Mouse (Mus musculus) inflammation-experienced regulatory T-cells, adult 6 months (primary cell): ENCODE measurements around the gene Disp1. TPM values are rescaled to one million over a fixed set of nuclear protein-coding genes. Genes with fewer than 3 reads are reported as not detected.
A peak's percentile ranks its signal among the peaks of the same experiment; 100 is the strongest.

ENCODE experiments used
- ATAC-seq: one replicate; pipeline ENCODE4 v1.8.0; 2017
- polyA plus RNA-seq, 3 experiments: library from polyadenylated mRNA; unstranded; fragments of 100-300 nt; shearing (Covaris generic); gene quantifications; one replicate each; pipeline ENCODE4 v1.2.1; 2017

Gene Disp1
- polyA plus RNA-seq, 3 experiments from 2014 or later = 4.2 to 6.9 (median 4.8) TPM

GRCm38 (mm10) chr1:183194763-183195162 lies 26.6 kb downstream of the Disp1 start:
- no peak for ATAC-seq

- ATAC-seq = no peak
Measured at GRCm38 (mm10) chr1:183194151-183194550, 27.2 kb downstream of the Disp1 start.

GRCm38 (mm10) chr1:183191398-183191797 lies 29.9 kb downstream of the Disp1 start:
- ATAC-seq = no peak

GRCm38 (mm10) chr1:183190456-183190855 lies 30.9 kb downstream of the Disp1 start:
- ATAC-seq = no peak

- ATAC-seq = no peak
Measured at GRCm38 (mm10) chr1:183189014-183189662, 32.2 kb downstream of the Disp1 start.

GRCm38 (mm10) chr1:183188115-183189013 lies 33.0 kb downstream of the Disp1 start:
- no peak for ATAC-seq

GRCm38 (mm10) chr1:183185560-183185959 lies 35.8 kb downstream of the Disp1 start:
- no peak for ATAC-seq

- no peak for ATAC-seq
Measured at GRCm38 (mm10) chr1:183184681-183185080, 36.6 kb downstream of the Disp1 start.

GRCm38 (mm10) chr1:183183565-183183964 lies 37.8 kb downstream of the Disp1 start:
- ATAC-seq = no peak

GRCm38 (mm10) chr1:183182641-183183414 lies 38.5 kb downstream of the Disp1 start:
- no peak for ATAC-seq

- no peak for ATAC-seq
Measured at GRCm38 (mm10) chr1:183181030-183181395, 40.3 kb downstream of the Disp1 start.

GRCm38 (mm10) chr1:183180301-183181029 lies 40.9 kb downstream of the Disp1 start:
- ATAC-seq = peak; percentile 87

- no peak for ATAC-seq
Measured at GRCm38 (mm10) chr1:183179316-183179715, 42.0 kb downstream of the Disp1 start.

- no peak for ATAC-seq
Measured at GRCm38 (mm10) chr1:183175236-183175635, 46.1 kb downstream of the Disp1 start.

- ATAC-seq = no peak
Measured at GRCm38 (mm10) chr1:183171095-183171494, 50.2 kb downstream of the Disp1 start.

GRCm38 (mm10) chr1:183168465-183168864 lies 52.9 kb downstream of the Disp1 start:
- no peak for ATAC-seq

- peak; percentile 88 for ATAC-seq
Measured at GRCm38 (mm10) chr1:183167776-183168175, 53.5 kb downstream of the Disp1 start.

- ATAC-seq = no peak
Measured at GRCm38 (mm10) chr1:183166700-183167099, 54.6 kb downstream of the Disp1 start.

- no peak for ATAC-seq
Measured at GRCm38 (mm10) chr1:183164648-183165071, 56.7 kb downstream of the Disp1 start.

- no peak for ATAC-seq
Measured at GRCm38 (mm10) chr1:183164190-183164580, 57.1 kb downstream of the Disp1 start.

GRCm38 (mm10) chr1:183163512-183164189 lies 57.7 kb downstream of the Disp1 start:
- ATAC-seq = no peak

- ATAC-seq = no peak
Measured at GRCm38 (mm10) chr1:183161057-183161456, 60.3 kb downstream of the Disp1 start.
